Mouse (Mus musculus): ENCODE measurements around the gene Krtap5-4.
"Not testable (repeated sequence)": the region's sequence is repeated elsewhere in the genome, so short reads cannot be mapped to it uniquely, and the experiment has no call there.

The Krtap5-4 gene

DNA sequence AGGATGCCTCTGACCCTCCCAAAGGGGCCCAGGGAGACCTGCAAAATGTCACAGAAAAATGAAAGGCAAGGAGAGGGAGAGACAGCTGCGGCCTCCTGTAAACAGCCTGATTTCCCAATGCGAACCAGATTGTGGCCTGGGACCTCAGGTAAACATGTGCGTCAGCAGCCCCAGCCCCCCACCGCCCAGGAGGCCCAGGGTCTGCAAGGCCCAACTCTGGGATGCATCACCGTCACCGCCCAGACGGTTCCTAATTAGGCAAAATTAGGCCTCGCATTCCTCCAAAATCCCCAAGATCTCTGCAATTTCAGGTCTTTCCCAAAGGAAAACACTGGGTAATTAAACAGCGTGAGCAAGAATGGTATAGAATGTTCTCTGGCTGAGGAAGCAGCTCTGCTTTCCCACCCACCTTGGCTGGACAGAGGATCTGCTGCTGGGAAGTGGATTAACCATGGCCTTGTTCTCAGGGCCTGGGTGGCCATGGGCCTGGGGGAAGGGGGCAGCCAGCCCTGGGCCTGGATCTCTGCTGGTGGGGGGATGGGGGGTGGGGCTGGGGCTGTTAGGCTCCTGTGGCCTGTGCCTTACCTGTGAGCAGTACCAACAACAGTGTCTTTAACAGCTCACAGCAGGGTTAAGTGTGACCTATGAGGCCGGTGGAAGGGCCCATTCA is 18.4 kb downstream of the Krtap5-4 start:
- DNase-seq (ENCODE audit: low read depth in 1 of 2, low spot score in 2 of 2): not testable (repeated sequence)

DNA sequence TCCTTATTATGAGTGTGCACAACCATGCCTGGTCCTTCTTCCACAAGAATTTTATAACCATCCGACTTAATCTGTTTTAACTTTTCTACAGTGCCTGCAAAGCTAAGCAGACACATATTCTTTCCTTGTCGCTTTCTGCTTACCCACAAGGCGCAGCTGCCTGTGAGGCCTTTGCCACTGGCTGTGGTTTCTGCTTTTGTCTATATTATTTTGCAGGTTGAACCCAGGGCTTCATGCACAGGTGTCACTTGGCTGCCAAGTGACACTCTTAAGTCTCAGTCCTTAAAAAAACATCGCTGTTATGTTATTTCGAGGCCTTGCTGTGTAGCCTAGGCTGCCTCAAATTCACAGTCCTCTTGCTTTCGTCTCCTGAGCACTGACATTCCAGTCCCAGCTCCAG is 19.3 kb downstream of the Krtap5-4 start:
- DNase-seq (ENCODE audit: low read depth in 1 of 2, low spot score in 2 of 2): no peak

DNA sequence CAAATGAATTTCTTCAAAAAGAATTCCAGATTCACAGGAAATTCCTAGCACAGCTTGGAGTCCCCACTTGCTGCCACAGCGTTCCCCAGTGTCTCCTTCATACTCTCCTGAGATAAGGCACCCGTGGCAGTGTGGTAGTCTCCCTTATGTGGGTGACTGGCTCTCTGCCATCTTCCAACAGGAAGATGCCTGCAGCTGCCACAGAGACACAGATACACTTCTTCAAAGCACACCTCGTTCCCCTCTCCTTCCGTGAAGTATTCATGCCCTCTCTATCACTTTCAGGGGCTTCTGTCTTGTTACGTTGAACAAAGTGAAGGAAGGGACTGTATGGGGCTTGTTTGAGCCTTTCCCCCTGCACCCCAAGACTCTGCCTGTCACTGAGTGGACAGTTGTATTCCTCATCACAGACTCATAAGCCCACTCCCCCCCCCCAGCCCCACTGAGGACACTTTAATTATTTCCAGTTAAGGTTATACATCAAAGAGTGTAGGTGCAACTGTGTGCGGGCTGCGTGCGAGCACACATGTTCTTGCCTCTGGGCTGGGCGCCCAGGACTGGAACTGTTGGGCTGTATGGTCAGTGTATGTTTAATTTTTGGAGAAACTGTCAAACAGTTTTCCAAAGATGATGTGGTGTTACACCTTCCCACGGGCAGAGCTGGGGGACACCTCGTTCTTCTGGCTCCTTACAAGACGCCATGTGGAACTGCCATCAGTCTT is 20.2 kb downstream of the Krtap5-4 start:
- no peak for DNase-seq (ENCODE audit: low read depth in 1 of 2, low spot score in 2 of 2)

DNA sequence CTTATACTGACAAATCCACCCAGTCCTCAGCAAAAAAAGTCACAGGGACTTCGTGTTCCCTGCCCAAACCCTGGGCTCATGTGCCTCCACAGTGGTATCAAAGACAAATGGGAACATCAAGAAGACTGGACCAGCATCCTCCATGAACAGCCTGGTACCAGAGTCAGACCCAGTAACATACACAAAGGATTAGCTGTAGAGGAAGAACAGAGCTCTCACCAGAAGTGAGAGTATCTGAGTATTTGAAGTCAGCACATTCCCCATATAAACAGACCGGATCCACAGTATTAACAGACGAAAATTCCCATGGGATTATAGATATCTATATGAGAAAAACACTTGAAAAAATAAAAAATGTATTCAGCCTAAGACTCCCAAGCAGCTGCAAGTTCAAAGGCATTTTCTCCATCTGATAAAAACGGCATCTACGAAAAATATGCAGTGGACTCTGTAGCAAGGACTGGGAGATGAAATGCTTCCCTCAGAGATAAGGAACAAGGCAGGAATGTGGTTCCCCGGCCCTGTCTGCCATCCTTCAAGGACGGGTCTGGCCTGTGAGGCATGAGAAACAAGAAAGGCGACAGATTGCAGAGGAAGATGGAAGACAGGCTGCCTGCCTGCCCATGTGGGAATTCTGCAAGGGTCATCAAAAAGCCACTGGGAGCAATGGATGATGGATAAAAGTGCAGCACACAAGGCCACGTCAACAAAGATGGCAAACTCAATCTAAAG is 23.5 kb downstream of the Krtap5-4 start:
- DNase-seq (ENCODE audit: low read depth in 1 of 2, low spot score in 2 of 2): no peak

DNA sequence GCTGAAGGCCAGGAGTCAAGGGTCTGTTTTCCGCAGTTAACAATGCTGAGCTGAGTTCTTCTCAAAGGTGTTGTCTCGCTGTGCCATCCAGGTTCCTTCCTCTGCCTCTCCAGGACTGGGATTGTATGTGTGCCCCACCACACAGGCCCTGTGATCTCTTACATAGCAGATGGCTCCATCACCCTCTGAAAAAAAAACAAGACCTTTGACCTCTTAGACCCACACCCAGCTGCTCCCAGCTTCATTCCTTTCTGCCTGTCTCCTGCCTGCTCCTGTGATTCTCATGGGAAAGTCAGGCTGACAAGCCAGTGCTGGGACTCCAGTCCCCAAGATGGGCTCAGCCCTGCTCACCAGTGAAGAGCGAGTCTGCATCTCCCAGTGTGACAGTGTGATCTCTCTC is 25.2 kb downstream of the Krtap5-4 start:
- DNase-seq (ENCODE audit: low read depth in 1 of 2, low spot score in 2 of 2): no peak

DNA sequence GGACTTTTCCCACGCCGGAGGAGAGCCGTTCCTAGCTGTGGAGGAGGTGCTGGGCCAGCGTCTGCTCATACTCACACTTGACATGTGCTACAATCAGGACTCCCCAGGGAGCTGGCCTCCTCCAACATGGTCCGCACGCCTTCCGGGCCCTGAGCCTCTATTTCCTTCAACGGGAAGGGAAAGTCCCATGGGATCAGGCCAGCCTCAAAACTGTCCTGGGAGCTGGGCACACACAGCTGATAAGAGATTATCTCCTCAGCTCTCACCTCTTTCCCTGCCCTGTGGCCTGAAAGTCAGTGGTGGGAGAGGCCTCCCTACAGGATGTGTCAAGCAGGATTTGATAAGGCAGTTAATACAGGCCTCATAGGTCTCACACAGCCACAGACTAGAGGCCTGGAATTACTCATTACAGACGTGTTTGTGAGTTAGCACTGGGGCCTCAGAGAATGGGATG is 26.9 kb downstream of the Krtap5-4 start:
- DNase-seq (ENCODE audit: low read depth in 1 of 2, low spot score in 2 of 2): no peak

DNA sequence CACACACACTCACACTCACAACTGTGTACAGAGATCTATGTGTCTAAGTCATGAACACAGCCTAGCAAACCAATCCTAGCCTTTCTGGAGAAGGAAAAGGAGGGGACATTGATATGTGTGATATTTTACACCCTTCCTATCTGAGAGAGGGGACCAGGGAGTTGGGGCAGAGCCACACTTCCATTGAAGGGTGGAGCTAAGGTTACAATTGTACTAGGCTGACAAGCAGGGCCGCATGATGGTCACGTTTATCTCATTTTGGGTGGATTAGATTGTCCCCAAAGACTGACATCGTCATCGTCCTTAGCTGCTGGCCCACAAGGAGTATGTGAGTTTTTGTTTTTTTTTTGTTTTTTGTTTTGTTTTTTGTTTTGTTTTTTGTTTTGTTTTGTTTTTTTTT is 27.9 kb downstream of the Krtap5-4 start:
- DNase-seq (ENCODE audit: low read depth in 1 of 2, low spot score in 2 of 2): no peak

DNA sequence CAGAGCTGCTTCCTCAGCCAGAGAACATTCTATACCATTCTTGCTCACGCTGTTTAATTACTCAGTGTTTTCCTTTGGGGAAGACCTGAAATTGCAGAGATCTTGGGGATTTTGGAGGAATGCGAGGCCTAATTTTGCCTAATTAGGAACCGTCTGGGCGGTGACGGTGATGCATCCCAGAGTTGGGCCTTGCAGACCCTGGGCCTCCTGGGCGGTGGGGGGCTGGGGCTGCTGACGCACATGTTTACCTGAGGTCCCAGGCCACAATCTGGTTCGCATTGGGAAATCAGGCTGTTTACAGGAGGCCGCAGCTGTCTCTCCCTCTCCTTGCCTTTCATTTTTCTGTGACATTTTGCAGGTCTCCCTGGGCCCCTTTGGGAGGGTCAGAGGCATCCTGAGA is 29.4 kb downstream of the Krtap5-4 start:
- DNase-seq (ENCODE audit: low read depth in 1 of 2, low spot score in 2 of 2): not testable (repeated sequence)

DNA sequence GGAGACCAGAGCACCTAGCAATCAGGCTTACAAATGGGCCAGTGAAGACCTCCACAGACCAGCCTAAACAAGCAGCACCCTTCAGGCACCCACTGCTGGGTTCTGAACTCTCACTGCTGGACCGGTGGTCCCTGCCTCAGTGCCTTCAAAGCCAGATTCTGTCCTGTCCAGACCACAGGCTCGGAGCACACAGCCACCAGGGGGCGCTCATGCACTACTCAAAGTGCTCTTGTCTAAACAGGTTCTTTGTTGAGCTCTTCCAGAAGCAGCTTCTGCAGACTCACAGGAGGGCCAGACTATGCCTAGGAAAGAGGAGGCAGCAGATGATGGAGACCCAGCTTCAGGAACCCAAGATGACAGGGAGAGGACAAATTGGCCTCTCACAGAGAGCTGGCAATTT is 30.9 kb downstream of the Krtap5-4 start:
- peak; percentile 23 to 72 for DNase-seq (ENCODE audit: low read depth in 1 of 2, low spot score in 2 of 2)

DNA sequence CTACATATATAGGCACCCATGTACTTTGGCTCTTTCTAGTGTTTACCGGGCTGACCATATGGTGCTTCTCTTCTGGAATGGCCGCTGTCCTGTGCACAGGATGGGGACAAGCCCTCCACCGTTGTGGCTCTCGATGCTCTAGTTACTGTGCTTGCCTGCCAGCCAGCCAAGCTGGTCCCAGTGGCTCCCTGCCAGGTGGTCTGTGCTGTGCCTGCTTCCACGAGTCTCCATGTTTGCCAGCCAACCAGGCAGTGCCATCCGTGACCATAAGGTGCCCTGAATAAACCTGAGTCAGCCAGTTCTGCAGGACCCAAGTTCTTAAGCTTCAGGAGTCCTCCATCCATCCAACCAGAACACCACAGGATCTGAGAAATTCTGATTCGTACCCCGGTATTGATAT is 31.8 kb downstream of the Krtap5-4 start:
- no peak for DNase-seq (ENCODE audit: low read depth in 1 of 2, low spot score in 2 of 2)

DNA sequence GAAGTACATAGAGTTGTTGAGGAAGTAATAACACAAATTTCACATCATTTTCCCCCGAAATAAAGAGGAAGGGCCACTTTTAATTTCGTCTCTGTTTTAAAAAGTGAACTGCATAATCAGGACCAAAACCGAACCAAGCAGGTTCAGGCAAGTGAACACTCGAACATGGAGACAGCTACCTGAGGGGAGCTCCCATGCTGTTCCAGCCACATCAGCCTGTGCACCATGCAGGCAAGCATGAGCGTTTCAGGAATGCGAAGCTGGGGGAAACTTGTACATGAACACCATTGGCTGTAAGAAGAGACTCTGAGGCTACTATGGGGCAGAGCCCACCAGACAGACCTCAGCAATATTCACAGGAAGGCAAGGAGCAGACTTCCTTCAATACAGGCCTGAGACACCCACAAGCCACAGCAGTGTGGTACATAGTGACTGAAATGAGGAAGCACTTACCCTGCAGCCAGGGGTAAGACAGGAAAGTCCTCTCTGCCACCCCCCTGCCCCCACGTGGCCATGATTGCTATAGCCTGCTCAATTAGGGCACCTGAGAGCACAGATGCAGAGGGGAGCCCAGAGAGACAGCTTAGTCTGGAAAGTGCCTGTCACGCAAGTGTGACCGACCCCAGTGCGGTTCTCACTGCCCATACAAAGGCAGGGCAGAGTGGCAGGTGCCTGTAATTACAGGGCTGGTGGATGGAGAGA is 37.1 kb downstream of the Krtap5-4 start:
- DNase-seq (ENCODE audit: low read depth in 1 of 2, low spot score in 2 of 2): peak in 1 of 2 experiments; percentile 56

DNA sequence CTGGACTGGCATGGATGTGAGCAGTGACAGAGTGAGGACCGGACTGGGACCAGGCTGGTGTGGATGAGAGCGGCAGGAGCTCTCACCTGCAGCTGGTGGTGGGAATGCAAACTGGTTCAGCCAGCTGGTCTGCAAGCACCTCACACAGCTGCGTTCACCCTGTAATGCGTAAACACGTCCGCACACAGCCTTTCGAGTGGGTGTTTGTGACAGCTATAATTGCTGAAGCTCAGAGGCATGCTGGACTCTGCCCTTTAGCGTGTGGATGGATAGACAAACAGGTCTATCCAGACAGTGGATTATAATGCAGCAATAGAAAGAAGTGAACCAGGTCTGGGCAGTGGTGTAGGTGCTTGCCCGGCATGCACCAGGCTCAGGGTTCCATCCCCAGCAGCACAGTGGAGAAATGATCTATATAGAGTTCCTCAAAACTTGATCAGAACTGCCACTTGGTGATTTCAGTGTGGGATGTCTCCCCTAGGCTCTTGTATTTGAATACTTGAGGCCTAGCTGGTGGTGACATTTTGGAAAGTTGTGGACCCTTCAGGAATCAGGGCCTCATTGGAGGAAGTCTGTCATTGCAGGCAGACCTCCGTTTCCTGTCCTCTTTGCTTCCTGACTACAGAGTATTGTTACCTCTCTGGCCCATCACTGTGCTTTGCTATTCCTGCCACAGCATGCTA is 38.4 kb downstream of the Krtap5-4 start:
- DNase-seq (ENCODE audit: low read depth in 1 of 2, low spot score in 2 of 2): no peak

DNA sequence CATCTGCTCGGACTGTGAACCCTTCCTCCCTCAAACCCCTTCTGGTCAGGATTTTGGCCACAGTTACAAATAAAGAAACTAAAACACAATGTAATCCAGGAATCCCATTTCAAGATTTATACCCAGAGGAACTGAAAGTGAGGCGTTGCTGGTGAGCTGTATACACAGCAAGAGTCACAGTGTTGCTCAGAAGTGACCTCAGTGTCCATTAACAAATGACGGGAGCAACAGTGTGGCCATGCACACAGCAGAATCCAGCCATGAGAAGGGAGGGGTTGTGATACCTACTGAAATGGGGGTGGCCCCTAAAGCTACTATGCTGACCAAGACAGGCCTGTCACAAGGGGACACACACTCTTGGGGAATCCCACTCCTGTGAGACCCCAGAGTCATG is 38.9 kb downstream of the Krtap5-4 start:
- peak in 1 of 2 experiments; percentile 32 for DNase-seq (ENCODE audit: low read depth in 1 of 2, low spot score in 2 of 2)

DNA sequence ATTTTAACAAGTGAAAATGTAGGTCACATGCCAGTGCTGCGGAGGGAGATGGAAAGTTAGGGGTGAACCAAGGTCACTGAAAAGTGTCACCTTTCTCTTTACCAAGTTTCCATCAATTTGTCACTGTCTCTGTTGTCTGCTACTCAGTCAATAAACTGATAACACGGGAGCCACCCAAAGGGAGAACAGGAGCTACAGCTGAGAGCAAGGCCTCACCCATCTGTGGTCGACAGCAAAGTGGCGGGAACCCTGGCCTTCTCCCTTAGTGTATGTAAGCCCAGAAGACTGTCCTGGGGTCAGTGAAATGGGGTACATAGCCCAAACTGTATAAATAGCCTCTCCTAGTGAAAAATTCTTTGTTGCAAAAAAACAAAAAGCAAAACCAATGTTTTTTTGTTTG is 44.2 kb downstream of the Krtap5-4 start:
- DNase-seq (ENCODE audit: low read depth in 1 of 2, low spot score in 2 of 2): no peak

DNA sequence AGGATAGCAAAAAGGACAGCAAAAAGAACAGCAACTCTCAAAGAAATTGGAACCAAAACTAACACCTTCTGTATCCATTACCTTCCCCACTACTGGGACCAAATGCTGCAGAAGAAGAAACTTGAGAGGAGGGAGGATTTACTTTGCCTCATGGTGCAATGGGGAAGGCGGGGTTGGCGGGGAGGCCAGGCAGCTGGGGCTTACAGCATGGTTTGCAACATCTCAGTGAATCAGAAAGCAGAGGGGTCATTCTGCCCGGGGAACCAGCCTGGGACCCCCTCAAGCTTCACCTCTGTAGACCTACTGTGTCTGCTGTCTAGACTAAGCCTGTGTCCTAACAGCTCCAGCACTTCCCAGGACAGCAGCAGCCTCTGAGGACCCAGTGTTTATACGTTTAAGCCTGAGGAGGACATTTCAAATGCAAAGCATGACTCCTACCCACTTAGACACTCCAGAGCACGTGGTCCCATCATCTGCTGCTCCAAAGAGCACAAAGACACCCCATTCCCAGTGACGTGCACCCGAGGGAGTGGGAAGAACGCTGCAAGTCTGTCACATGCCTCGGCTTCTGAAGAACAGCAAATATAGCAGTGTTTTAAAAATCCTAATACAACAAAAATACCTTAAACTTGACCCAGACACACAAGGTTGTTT is 46.1 kb downstream of the Krtap5-4 start:
- DNase-seq (ENCODE audit: low read depth in 1 of 2, low spot score in 2 of 2): no peak

DNA sequence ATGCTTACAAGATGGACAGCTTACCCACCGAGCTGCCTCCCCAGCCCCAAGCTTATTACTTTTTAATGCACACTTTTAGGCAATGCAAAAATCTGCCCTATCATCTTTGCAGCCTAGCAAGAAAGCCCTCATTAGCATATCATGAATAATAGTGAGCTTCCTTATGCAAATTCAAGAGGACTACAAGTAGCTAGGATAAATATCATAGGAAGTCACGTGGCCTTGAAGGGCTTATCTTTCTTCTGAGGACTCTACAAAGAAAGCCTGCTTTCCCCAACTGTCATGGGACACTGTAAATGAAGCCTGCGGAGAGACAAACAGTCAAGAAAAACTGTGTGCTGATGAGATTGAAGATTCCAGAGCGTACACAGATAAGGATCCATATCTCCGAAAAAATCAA is 48.2 kb downstream of the Krtap5-4 start:
- DNase-seq (ENCODE audit: low read depth in 1 of 2, low spot score in 2 of 2): no peak

DNA sequence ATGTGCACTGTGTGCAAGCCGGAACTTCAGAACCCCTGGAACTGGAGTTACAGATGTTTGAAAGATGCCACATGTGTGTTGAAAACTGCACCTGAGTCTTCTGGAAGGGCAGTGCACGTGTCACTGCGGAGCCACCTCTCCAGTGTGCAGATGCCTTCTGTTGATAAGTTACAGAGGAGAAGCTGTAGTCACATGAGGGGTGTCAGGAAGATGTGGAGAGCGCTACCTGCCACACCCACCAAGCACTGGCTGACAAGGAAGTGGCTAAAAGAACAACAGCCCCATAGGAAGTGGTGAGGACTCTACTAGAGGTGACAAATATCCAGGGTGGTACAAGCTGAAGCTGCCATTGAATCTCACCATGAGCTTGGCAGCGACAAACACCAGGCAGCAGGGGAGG is 50.5 kb downstream of the Krtap5-4 start:
- no peak for DNase-seq (ENCODE audit: low read depth in 1 of 2, low spot score in 2 of 2)

Data from monocyte, adult 2 months (primary cell).